Mouse (Mus musculus) layer of hippocampus, postnatal 25 days (tissue): Measurements from ENCODE around the gene Ctnnal1. TPM values are rescaled to one million over a fixed set of nuclear protein-coding genes. Genes with fewer than 3 reads are reported as not detected.

Experiments
- DNase-seq, 2 experiments: peaks; one replicate each; pipeline ENCODE4 v3.0.0; 2022; ENCODE audit warnings: mixed read lengths in 2 of 2, low spot score in 1 of 2; ENCODE audit errors: extremely low spot score in 1 of 2
- total RNA-seq, 2 experiments: library from RNA; stranded (reverse); gene quantifications; 2 replicates each; pipeline ENCODE4 v1.2.3; 2021

Ctnnal1 gene
- total RNA-seq, 2 experiments from 2014 or later = 9.8 to 15.9 TPM

GRCm38 (mm10) chr4:56864016-56864415 is 972 bp downstream of the Ctnnal1 start:
- DNase-seq = no peak

GRCm38 (mm10) chr4:56861551-56861950 is 3.4 kb downstream of the Ctnnal1 start:
- no peak for DNase-seq

GRCm38 (mm10) chr4:56858733-56859132 is 6.3 kb downstream of the Ctnnal1 start:
- no peak for DNase-seq

- DNase-seq = no peak
Measured at GRCm38 (mm10) chr4:56856371-56856949, 8.5 kb downstream of the Ctnnal1 start.

- DNase-seq = no peak
Measured at GRCm38 (mm10) chr4:56855935-56856334, 9.1 kb downstream of the Ctnnal1 start.

- no peak for DNase-seq
Measured at GRCm38 (mm10) chr4:56850724-56851123, 14.3 kb downstream of the Ctnnal1 start.

GRCm38 (mm10) chr4:56848044-56848443 is 16.9 kb downstream of the Ctnnal1 start:
- DNase-seq = no peak

- no peak for DNase-seq
Measured at GRCm38 (mm10) chr4:56847400-56847799, 17.6 kb downstream of the Ctnnal1 start.

- DNase-seq = no peak
Measured at GRCm38 (mm10) chr4:56845896-56846533, 19.0 kb downstream of the Ctnnal1 start.

- no peak for DNase-seq
Measured at GRCm38 (mm10) chr4:56844911-56845310, 20.1 kb downstream of the Ctnnal1 start.

- DNase-seq = no peak
Measured at GRCm38 (mm10) chr4:56843963-56844362, 21.0 kb downstream of the Ctnnal1 start.

GRCm38 (mm10) chr4:56842501-56842900 is 22.5 kb downstream of the Ctnnal1 start:
- no peak for DNase-seq

GRCm38 (mm10) chr4:56840297-56840696 is 24.7 kb downstream of the Ctnnal1 start:
- DNase-seq = no peak

- DNase-seq = no peak
Measured at GRCm38 (mm10) chr4:56837661-56838060, 27.3 kb downstream of the Ctnnal1 start.

GRCm38 (mm10) chr4:56831998-56832397 is 33.0 kb downstream of the Ctnnal1 start:
- no peak for DNase-seq

GRCm38 (mm10) chr4:56831013-56831609 is 33.9 kb downstream of the Ctnnal1 start:
- no peak for DNase-seq

GRCm38 (mm10) chr4:56829511-56829921 is 35.5 kb downstream of the Ctnnal1 start:
- DNase-seq = peak in 1 of 2 experiments; percentile 32

GRCm38 (mm10) chr4:56828932-56829331 is 36.1 kb downstream of the Ctnnal1 start:
- DNase-seq = no peak

GRCm38 (mm10) chr4:56824231-56824630 is 40.8 kb downstream of the Ctnnal1 start:
- no peak for DNase-seq

GRCm38 (mm10) chr4:56820017-56820550 is 44.9 kb downstream of the Ctnnal1 start:
- DNase-seq = no peak

- no peak for DNase-seq
Measured at GRCm38 (mm10) chr4:56815131-56815530, 49.9 kb downstream of the Ctnnal1 start.

- no peak for DNase-seq
Measured at GRCm38 (mm10) chr4:56812096-56812495, 52.9 kb downstream of the Ctnnal1 start.
